Mouse (Mus musculus) left cerebral cortex, adult 2 months (tissue): ENCODE measurements around the gene Rbfox1. TPM values are rescaled to one million over a fixed set of nuclear protein-coding genes. Genes with fewer than 3 reads are reported as not detected.

ENCODE experiments used
- DNase-seq, 2 experiments: peaks; one replicate each; pipeline ENCODE4 v3.0.0; 2021 to 2022; ENCODE audit warnings: low spot score in 2 of 2, mixed read lengths in 1 of 2; ENCODE audit errors: extremely low spot score in 1 of 2
- H3K27ac ChIP-seq: fragments of 200-600 bp; 2 replicates; pipeline ENCODE4 v1.8.1; 2022
- H3K4me3 ChIP-seq: fragments of 200-600 bp; 2 replicates; pipeline ENCODE4 v1.8.1; 2022
- CTCF ChIP-seq: fragments of 200-600 bp; IDR thresholded peaks from 2 replicates; pipeline ENCODE4 v1.8.1; 2022; ENCODE audit warnings: antibody characterized with exemption, mild to moderate bottlenecking, moderate library complexity
- intact Hi-C: fragments of 180-260 bp; cut with DNase I; formaldehyde crosslinking; loops from one replicate; pipeline ENCODE4 v1.15.1; 2025
- total RNA-seq, 2 experiments: library from RNA; stranded (reverse); gene quantifications; 2 replicates each; pipeline ENCODE4 v1.2.3; 2021

Rbfox1 gene
- total RNA-seq, 2 experiments from 2014 or later: 330 to 336 TPM

DNA sequence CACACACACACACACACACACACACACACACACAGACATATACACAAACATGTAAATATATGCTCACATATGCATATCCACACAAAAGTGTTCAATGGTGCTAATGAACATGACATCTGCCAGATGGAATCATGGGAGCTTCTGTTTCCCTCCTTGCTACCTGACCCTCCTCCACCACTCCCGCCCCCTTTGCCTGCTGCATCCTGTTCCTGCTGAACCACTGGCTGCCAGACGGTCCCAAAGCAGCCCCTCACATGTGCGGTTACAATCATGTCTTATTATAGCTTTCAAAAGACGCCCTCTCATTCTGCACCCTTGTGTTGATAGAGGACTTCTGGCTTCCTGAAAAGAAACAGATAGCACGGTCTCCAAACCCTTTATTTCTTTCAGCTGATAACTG, 563.1 kb downstream of the Rbfox1 start:
- no peak overlapping the region for H3K27ac ChIP-seq
- intact Hi-C loops: no loop called here
- DNase-seq: no peak
- no peak overlapping the region for H3K4me3 ChIP-seq
- TF ChIP-seq CTCF: no peak

DNA sequence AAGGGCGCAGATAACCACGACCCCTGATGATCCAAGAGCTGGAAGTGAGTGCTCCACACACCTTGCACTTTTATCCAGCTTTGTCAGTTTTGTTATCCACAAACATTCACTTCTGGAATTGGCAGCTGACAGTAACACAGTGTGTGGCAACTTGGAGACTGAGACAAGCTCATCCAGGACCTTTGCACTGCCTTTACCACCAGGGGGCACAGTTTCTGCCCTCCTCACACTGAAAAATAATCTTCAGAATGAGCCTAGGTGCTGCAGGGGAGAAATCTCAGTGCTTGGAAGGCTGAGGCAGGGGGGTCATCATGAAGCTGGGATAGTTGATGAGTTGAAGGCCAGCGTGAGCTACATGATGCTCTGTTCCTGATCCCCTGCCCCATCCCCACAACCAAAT, 570.2 kb downstream of the Rbfox1 start:
- Histone ChIP-seq H3K4me3 (no peak overlapping the region), H3K27ac (no peak overlapping the region)
- intact Hi-C loops: no loop called here
- TF ChIP-seq CTCF: peak; percentile 56
- DNase-seq: no peak

DNA sequence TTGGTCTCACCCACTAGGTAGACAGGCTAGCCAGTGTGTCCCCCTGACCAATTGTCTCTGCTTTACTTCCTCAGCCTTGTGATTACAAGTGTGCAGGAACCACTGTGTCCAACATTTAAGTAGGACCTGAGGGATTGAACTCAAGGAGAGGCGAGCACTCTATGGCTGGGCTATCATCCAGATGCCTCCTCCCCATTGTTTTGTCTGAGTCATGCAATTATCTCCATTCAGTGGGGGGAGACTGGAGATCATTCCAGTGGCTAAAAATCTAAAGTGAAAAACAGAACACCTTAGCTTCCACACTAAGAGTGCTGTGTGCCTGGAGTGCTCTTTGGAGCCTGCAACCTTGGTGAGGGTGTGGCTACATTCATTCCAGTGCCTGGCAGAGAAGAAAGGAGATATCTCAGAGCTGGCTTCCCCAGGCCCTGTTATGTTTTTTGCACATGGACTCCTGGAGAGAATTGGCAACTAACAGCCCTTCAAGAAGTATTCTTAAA, 594.0 kb downstream of the Rbfox1 start:
- intact Hi-C loops: loop anchor here (2.0 to 5.0 kb wide), 2 partner anchors 447 to 1172 kb away; no protein-coding TSS in a partner anchor
- no peak for TF ChIP-seq CTCF

DNA sequence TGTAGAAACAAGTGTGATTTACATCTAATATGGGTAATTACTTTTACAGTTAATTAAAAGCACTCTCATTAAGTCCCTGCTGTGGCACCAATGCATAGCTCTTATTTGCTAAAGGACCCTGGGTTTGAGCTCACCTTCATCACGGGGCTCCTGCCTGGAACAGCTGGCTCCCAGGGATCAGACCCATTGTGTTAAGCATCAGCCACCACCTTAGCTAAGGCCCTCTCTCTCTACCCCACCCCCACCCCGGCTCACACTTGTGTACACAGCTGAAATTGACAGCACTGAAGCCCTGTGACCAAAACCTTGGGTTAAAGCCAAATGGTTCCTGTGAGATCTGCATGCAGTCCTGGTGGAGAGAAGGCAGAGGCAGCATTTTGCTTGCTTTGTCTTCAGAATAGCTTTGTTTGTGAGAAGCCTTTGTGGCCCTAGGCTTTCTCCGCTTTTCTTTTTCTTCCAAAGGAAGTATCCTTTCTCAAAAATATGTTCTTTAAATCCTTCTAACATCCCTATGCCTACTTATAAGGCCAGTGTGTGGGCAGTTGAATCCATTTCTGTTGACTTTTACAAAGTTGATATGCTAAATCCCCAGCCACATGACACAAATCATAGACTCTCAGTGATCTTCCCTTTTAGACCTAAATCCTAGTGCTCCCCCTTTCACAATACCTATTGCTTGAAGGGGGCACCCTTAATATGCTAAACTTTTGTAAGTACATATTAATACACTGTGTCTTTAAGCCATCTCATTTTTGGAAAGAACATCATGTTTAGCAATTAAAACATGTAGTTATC, 594.7 kb downstream of the Rbfox1 start:
- Histone ChIP-seq H3K27ac (peak overlapping the region; percentile 66), H3K4me3 (no peak overlapping the region)
- intact Hi-C loops: loop anchor here (2.0 to 5.0 kb wide), 4 partner anchors 448 to 1173 kb away; no protein-coding TSS in a partner anchor
- TF ChIP-seq CTCF: no peak
- no peak for DNase-seq

More for the DNA sequence above, 594.0 kb downstream of the Rbfox1 start:
- H3K27ac ChIP-seq: peak overlapping the region; percentile 66
- DNase-seq: no peak
- H3K4me3 ChIP-seq: no peak overlapping the region

DNA sequence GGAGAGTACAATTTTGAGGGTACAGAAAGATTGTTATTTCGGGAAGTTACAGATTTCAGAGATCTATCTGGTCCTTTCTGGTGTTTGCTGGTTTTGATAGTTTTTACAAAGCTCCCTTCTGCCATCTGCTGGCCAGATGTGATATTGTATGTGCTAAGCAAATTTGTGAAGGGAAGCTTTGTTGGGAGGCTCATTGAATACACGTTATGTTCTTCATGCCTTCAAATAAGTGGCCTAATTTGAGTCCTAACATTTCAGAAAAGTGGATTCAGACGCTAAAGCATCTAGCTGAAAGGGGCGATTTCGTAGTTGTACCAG, 595.2 kb downstream of the Rbfox1 start:
- Histone ChIP-seq H3K27ac (no peak overlapping the region; the same call in 1 of the 2 replicates), H3K4me3 (no peak overlapping the region)
- TF ChIP-seq CTCF: peak; percentile 87
- peak; percentile 74 to 82 for DNase-seq
- intact Hi-C loops: loop anchor here (2.0 kb wide), 2 partner anchors 586 to 1008 kb away; no protein-coding TSS in a partner anchor

DNA sequence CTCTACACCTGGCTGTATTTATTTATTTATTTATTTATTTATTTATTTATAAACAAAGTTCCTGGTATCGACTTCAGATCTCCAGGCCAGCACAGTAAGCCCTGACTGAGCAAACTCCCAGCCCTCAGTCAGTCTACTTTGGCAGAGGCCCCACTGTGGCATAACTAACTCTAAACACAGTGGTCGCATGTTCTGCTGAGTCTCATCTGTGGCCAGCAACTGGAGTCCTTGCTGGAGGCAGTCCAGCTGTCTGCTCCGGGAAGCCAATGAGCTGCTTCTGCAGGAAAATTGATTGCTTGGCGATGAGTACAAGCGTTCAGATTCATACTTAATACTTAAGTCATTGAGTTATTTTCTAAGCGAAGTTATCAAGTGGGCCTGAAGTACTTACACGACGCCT, 598.5 kb downstream of the Rbfox1 start:
- Histone ChIP-seq H3K27ac (no peak overlapping the region), H3K4me3 (no peak overlapping the region)
- intact Hi-C loops: no loop called here
- no peak for DNase-seq
- no peak for TF ChIP-seq CTCF

DNA sequence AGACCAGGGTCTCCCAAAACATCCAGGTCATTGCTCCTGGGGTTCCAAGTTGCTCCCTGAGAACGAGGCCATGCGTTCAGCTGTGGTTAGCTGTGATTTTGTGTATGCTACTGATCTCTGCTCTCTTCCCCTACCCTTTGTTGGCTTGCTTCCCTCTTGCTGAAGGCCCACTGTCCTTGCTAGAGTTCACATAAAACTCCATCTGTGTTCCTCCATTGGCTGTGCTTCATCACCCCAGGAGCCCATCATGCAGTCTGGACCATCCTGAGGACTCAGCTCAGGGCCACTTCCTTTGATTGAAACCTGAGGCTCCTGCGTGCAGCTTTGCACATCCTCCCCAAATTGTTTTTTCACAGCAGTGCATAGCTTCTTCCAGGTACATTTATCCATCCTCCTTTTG, 600.5 kb downstream of the Rbfox1 start:
- TF ChIP-seq CTCF: no peak
- no peak for DNase-seq
- no peak overlapping the region for H3K27ac ChIP-seq
- no peak overlapping the region for H3K4me3 ChIP-seq
- intact Hi-C loops: no loop called here

DNA sequence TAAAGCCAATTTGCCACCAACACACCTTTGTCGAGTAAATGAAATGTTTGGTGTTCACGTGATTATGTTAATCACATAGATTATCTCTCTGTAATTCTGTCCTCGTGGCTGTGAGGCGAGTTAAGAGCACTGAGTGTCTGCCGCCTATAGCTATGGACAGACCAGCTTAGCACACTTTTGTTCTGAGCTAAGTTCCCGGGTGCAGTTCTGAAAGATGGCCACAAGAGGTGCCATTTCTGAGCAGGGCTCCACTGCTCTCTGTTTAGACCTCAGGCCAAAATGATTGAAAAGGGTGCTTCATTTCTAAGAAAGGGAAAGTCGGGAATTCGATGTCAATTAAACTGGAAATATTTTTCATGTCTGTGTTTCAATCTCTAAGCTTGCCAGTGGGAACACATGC, 617.1 kb downstream of the Rbfox1 start:
- no peak for DNase-seq
- intact Hi-C loops: loop anchor here (10.0 kb wide), 2 partner anchors 543 to 1833 kb away; no protein-coding TSS in a partner anchor

DNA sequence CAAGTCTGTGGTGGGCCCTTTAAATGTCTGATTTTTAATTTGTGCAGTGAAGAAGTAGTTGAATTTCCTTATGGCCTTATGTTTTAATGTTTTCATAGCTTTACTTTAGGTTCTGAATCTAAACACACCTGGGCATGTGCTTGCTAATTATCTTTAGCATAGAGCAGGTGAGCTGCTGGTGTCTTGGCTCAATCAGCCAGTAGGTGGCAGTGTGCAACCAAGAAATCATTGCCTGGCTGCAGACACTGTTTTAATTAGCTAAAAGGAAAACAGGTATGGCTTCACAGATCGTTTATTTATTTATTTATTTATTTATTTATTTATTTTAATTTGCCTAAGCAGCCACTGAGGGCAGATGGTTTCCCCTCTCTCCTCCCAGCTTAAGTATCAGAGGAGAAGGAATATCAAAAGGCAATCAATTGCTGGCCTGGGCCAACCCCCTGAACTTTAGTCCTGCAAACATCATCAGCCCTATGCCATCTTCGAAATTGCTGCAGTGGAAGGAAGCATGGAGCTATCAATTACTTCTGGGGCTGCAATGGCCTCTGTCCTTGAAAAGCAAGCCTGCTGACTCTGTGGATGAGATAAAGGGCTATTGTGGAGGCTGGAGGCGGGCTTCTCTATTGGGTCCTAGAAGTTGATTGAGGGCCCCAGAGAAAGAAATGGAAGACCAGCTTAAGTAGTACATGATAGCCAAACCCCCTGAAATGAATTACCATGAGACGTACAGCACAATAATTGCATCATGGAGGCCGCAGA, 618.6 kb downstream of the Rbfox1 start:
- DNase-seq: peak; percentile 66 to 71
- TF ChIP-seq CTCF: peak; percentile 86
- no peak overlapping the region for H3K27ac ChIP-seq
- intact Hi-C loops: loop anchor here (10.0 kb wide), 2 partner anchors 541 to 1831 kb away; no protein-coding TSS in a partner anchor
- no peak overlapping the region for H3K4me3 ChIP-seq

More for the DNA sequence above, 617.1 kb downstream of the Rbfox1 start:
- peak; percentile 83 for TF ChIP-seq CTCF
- Histone ChIP-seq H3K4me3 (no peak overlapping the region), H3K27ac (no peak overlapping the region)

DNA sequence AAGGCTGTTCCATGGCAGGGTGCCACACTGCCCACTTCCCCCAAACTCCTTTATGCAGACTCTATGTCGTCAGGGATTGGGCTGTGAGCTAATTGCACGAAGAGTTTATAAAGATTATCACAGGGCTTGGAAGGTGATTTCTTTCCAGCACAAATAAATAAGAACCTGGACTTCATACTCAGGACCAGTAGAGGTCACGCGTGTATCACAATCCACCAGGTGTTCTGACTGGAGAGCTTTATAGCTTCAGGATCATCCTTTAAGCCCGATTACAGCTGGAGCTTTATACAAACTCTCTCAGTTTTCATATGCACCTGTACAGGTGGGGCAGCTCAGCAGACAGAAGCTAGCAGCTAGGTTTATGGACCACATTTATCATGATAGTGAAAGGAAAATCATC, 623.8 kb downstream of the Rbfox1 start:
- Histone ChIP-seq H3K27ac (no peak overlapping the region), H3K4me3 (no peak overlapping the region)
- intact Hi-C loops: loop anchor here (10.0 kb wide), 2 partner anchors 536 to 1826 kb away; no protein-coding TSS in a partner anchor
- DNase-seq: no peak
- TF ChIP-seq CTCF: no peak; the same call in 1 of the 2 replicates

DNA sequence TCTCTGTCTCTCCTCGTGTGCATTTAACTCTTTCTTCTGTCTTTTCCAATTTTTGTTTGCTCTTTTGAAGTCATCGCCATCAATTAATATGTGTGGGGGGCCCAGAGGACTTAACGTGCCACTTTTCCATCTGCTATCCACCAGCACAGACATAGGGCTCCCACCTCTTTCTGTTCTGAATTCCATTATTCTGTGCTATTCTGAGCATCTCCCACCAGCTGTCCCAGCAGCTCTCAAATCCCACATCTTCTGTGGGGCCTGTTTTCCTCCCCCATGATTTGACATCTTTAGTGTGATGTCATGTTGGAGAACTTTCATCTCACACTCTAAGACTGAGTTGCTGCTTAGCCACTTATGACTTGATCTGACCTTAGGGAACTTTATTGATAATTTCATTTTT, 634.3 kb downstream of the Rbfox1 start:
- Histone ChIP-seq H3K4me3 (no peak overlapping the region), H3K27ac (no peak overlapping the region)
- TF ChIP-seq CTCF: no peak
- intact Hi-C loops: no loop called here
- DNase-seq: no peak

DNA sequence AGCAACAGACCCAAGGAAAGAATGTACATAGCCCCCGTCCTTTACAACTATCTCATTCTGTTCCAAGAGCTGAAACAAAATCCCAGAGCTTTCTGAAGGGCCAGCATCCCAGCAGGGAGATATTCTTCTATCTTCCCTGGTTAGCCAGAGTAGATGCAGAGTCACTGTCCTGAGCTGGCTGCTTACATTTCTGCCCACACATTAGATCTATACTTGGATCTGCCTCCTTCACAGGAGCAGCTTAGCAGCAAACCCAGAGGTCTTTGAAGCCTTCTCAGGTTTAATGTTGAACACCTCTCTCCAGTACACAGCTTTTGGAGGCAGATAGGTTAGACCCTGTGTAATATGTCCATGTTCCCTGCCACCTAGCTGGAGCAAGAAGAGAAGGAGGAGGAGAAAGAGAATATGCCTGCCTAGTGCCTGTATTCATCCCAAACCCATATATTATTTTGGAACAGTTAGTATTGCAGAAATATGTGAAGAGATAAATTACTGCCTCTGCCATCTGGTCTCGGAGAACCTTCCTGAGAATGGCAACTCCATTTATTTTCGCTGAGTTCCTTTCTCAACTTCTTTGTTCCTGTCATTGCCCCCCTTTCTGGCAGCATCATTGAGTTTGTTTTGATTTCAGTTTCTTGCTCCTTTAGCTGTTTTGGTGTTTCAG, 640.5 kb downstream of the Rbfox1 start:
- intact Hi-C loops: loop anchor here (1.0 to 5.0 kb wide), 2 partner anchors 22 to 122 kb away; no protein-coding TSS in a partner anchor
- DNase-seq: no peak
- peak overlapping the region; percentile 76 for H3K27ac ChIP-seq

More for the DNA sequence above, 640.5 kb downstream of the Rbfox1 start:
- H3K4me3 ChIP-seq: no peak overlapping the region
- TF ChIP-seq CTCF: no peak
